Mouse (Mus musculus): Measurements from ENCODE around the gene Comt.

DNA sequence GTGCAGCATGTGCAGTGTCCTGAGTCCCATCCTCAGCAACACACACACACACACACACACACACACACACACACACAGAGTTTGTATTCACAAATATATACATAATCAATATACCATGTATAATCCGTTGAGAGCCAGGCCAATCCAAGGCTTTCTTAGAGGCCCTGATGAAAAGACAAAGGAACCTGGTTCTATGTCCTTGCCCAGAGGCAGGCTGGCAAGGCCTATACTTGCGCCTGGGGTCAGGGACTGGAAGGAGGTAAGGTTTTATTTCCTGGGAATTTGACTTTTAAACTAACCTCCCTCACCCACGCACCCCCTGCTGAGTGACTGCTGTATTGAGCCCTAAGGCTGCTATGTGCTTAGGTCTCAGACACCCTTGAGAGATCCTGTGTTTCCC is 6.1 kb downstream of the Comt start:
- TF ChIP-seq GATA1 (IDR thresholded peaks at IDR 0.05; ENCODE audit: low read length) = no peak
- TF ChIP-seq TAL1 (IDR thresholded peaks at IDR 0.05; ENCODE audit: low read length) = no peak
